Mouse (Mus musculus): Measurements from ENCODE around the gene Capn3. TPM values are rescaled to one million over a fixed set of nuclear protein-coding genes. Genes with fewer than 3 reads are reported as not detected.

The Capn3 gene
- polyA plus RNA-seq (2012; rRNA removed) = 3.9 and 4.4 TPM in 2 replicates

GRCm38 (mm10) chr2:120455719-120456118 lies at the start of gene Capn3:
TSS of gene Capn3 (plus strand) at chr2:120456019.

Other genes with a start within 250 kb of the Capn3 start
- 0.04 and 0.17 TPM in 2 replicates for gene Pla2g4e, start 210.7 kb upstream of the Capn3 start, polyA plus RNA-seq (2012; rRNA removed)
- 0.04 and 0.05 TPM in 2 replicates for gene Pla2g4d, start 166.8 kb upstream of the Capn3 start, polyA plus RNA-seq (2012; rRNA removed)
- 0.05 TPM in 2 replicates for gene Pla2g4f, start 141.9 kb upstream of the Capn3 start, polyA plus RNA-seq (2012; rRNA removed)
- 27.2 and 40.2 TPM in 2 replicates for gene Vps39, start 102.9 kb upstream of the Capn3 start, polyA plus RNA-seq (2012; rRNA removed)
- 8.5 and 9.9 TPM in 2 replicates for gene Ganc, start 52.1 kb upstream of the Capn3 start, polyA plus RNA-seq (2012; rRNA removed)
- gene Tmem87a, start 51.9 kb upstream of the Capn3 start, polyA plus RNA-seq (2012; rRNA removed) = 20.7 and 26.7 TPM in 2 replicates
- 58.3 and 60.8 TPM in 2 replicates for gene Zfp106, start 107.8 kb downstream of the Capn3 start, polyA plus RNA-seq (2012; rRNA removed)
- 30.1 and 54.9 TPM in 2 replicates for gene Snap23, start 111.7 kb downstream of the Capn3 start, polyA plus RNA-seq (2012; rRNA removed)
- gene Haus2, start 153.4 kb downstream of the Capn3 start, polyA plus RNA-seq (2012; rRNA removed) = 15.4 and 24.4 TPM in 2 replicates
- gene Lrrc57, start 153.5 kb downstream of the Capn3 start, polyA plus RNA-seq (2012; rRNA removed) = 13.5 and 21.1 TPM in 2 replicates
- 7.5 and 14.4 TPM in 2 replicates for gene Stard9, start 173.1 kb downstream of the Capn3 start, polyA plus RNA-seq (2012; rRNA removed)